Mouse (Mus musculus) MEL (cell line): Measurements from ENCODE around the gene Kptn. TPM values are rescaled to one million over a fixed set of nuclear protein-coding genes. Genes with fewer than 3 reads are reported as not detected.
A peak's percentile ranks its signal among the peaks of the same experiment; 100 is the strongest.

Source experiments
- DNase-seq: peaks from one replicate; pipeline ENCODE4 v3.0.0; 2011; ENCODE audit warnings: low read depth, low spot score
- H3K27ac ChIP-seq: 2 replicates; pipeline ENCODE4 v1.5.1; 2012; ENCODE audit warnings: low read depth, mild to moderate bottlenecking, control low read depth, low read length, moderate library complexity; ENCODE audit not compliant: control insufficient read depth
- H3K27me3 ChIP-seq, 2 experiments: fragments of 150-350 bp in 1 of 2; sonication (generic) in 1 of 2; 2 replicates each; pipeline ENCODE4 v1.6.1; 2012; ENCODE audit warnings: low read length in 2 of 2, mild to moderate bottlenecking in 2 of 2, improper control_type of control experiment in 1 of 2, moderate library complexity in 1 of 2; ENCODE audit not compliant: insufficient read depth in 2 of 2, control insufficient read depth in 1 of 2
- H3K36me3 ChIP-seq, 2 experiments: 2 replicates each; pipeline ENCODE4 v1.6.1; 2012 to 2014; ENCODE audit warnings: low read length in 2 of 2, improper control_type of control experiment in 1 of 2, inconsistent platforms in 1 of 2, mild to moderate bottlenecking in 1 of 2; ENCODE audit not compliant: insufficient read depth in 2 of 2, control insufficient read depth in 1 of 2
- H3K4me1 ChIP-seq, 2 experiments: fragments of 150-350 bp in 1 of 2; sonication (generic) in 1 of 2; 2 replicates each; pipeline ENCODE4 v1.6.1; 2012; ENCODE audit warnings: low read length in 2 of 2, improper control_type of control experiment in 1 of 2, mild to moderate bottlenecking in 1 of 2; ENCODE audit not compliant: insufficient read depth in 2 of 2, control insufficient read depth in 1 of 2
- H3K4me3 ChIP-seq, 2 experiments: fragments of 150-350 bp in 1 of 2; sonication (generic) in 1 of 2; 2 replicates each; pipeline ENCODE4 v1.5.1; 2012; ENCODE audit warnings: low read depth in 2 of 2, low read length in 2 of 2, mild to moderate bottlenecking in 2 of 2, moderate library complexity in 2 of 2, control low read depth in 1 of 2, improper control_type of control experiment in 1 of 2; ENCODE audit not compliant: control insufficient read depth in 1 of 2, insufficient read depth in 1 of 2
- H3K79me2 ChIP-seq: 2 replicates; pipeline ENCODE4 v1.6.1; 2012; ENCODE audit warnings: mild to moderate bottlenecking, low read length, moderate library complexity; ENCODE audit not compliant: control insufficient read depth, poor library complexity, insufficient read depth
- H3K9ac ChIP-seq: 2 replicates; pipeline ENCODE4 v1.6.1; 2012; ENCODE audit warnings: low read depth, mild to moderate bottlenecking, control low read depth, low read length, moderate library complexity; ENCODE audit not compliant: control insufficient read depth, poor library complexity, severe bottlenecking
- H3K9me3 ChIP-seq: fragments of 150-350 bp; sonication (generic); replicated peaks from 2 replicates; pipeline ENCODE4 v1.6.1; 2012; ENCODE audit warnings: mild to moderate bottlenecking, low read length, improper control_type of control experiment, moderate library complexity; ENCODE audit not compliant: insufficient read depth
- CTCF ChIP-seq, 3 experiments: IDR thresholded peaks in 2 of 3; conservative IDR thresholded peaks in 1 of 3; 2 replicates each; pipeline ENCODE4 v1.5.1; 2011 to 2012; ENCODE audit warnings: low read length in 3 of 3, low read depth in 2 of 3, mild to moderate bottlenecking in 2 of 3, improper control_type of control experiment in 1 of 3, inconsistent platforms in 1 of 3, mixed read lengths in 1 of 3, moderate library complexity in 1 of 3; ENCODE audit not compliant: control insufficient read depth in 1 of 3, insufficient read depth in 1 of 3, poor library complexity in 1 of 3, severe bottlenecking in 1 of 3
- JUND ChIP-seq: IDR thresholded peaks from 2 replicates; pipeline ENCODE4 v1.6.1; 2011; ENCODE audit warnings: low read depth, mild to moderate bottlenecking, improper control_type of control experiment, low read length
- MAFK ChIP-seq: IDR thresholded peaks from 2 replicates; pipeline ENCODE4 v1.6.1; 2011; ENCODE audit warnings: low read depth, mild to moderate bottlenecking, low read length, improper control_type of control experiment, borderline replicate concordance
- MAZ ChIP-seq: IDR thresholded peaks from 2 replicates; pipeline ENCODE4 v1.6.1; 2012; ENCODE audit warnings: low read depth, mild to moderate bottlenecking, inconsistent platforms, low read length, improper control_type of control experiment
- SIN3A ChIP-seq: IDR thresholded peaks from 2 replicates; pipeline ENCODE4 v1.6.1; 2012; ENCODE audit warnings: low read length, improper control_type of control experiment, inconsistent platforms
- polyA plus RNA-seq, 2 experiments: library from polyadenylated mRNA; stranded (reverse) in 1 of 2; unstranded in 1 of 2; fragments of >175 nt in 1 of 2; fragments of >200 nt in 1 of 2; gene quantifications; 2 replicates each; pipeline versions ENCODE4 v1.2.1 to v1.2.4; 2012; ENCODE audit warnings: low replicate concordance in 2 of 2, low read depth in 1 of 2; ENCODE audit not compliant: insufficient read length in 2 of 2, insufficient read depth in 1 of 2, missing spikeins in 1 of 2
- total RNA-seq: library from RNA; depleted of rRNA; stranded (reverse); fragments of 300-350 nt; gene quantifications from 2 replicates; pipeline ENCODE4 v1.2.3, GENCODE M21; 2012; rRNA removed

Gene Kptn
- total and polyA plus RNA-seq, 3 experiments = 17.8 to 19.6 TPM; not detected in 1

GRCm38 (mm10) chr7:16175542-16175931 lies 55.8 kb downstream of the Kptn start:
- TF ChIP-seq JUND (no peak), CTCF (IDR thresholded peaks at IDR 0.05 in 2 of 3, conservative IDR thresholded peaks at IDR 0.05 in 1 of 3; ENCODE audit: control insufficient read depth in 1 of 3, insufficient read depth in 1 of 3, low read depth in 2 of 3, low read length in 3 of 3, poor library complexity in 1 of 3, severe bottlenecking in 1 of 3) (no peak), MAZ (0 out of 2 replicates have a peak, but pooled peaks have one; percentile 27), SIN3A (no peak), MAFK (no peak)
- Histone ChIP-seq H3K79me2 (no peaks in the 10 kb centered on the region), H3K4me3 (peak overlapping the region; percentile 66 to 71), H3K27me3 (peaks cover 3% of the 10 kb centered on the region in 2 experiments), H3K4me1 (no peaks in the 10 kb centered on the region), H3K36me3 (0 out of 4 replicates have a peak, but pooled peaks cover 0 to 2% of the 10 kb centered on the region in 2 experiments), H3K9me3 (no peaks in the 10 kb centered on the region), H3K27ac (no peak overlapping the region), H3K9ac (peak overlapping the region; percentile 79)
- no peak for DNase-seq

Other genes with a start within 250 kb of the Kptn start
- gene Crx, start 239.9 kb upstream of the Kptn start, total RNA-seq = not detected in 2 replicates
- not detected for gene Crx, start 239.9 kb upstream of the Kptn start, polyA plus RNA-seq
- gene Crxos, start 237.3 kb upstream of the Kptn start, total RNA-seq = not detected in 2 replicates
- under 1 TPM in 1 of 2 experiments, not detected in 1; 0.10 TPM for gene Crxos, start 237.3 kb upstream of the Kptn start, polyA plus RNA-seq
- 13.1 and 15.8 TPM in 2 replicates for gene Selenow, start 197.5 kb upstream of the Kptn start, total RNA-seq
- gene Selenow, start 197.5 kb upstream of the Kptn start, polyA plus RNA-seq = 10 to 100 TPM in 1 of 2 experiments, not detected in 1; 71.2 TPM
- 310 and 359 TPM in 2 replicates for gene Nop53, start 173.8 kb upstream of the Kptn start, total RNA-seq
- 100 to 1,000 TPM in 1 of 2 experiments, not detected in 1; 482 TPM for gene Nop53, start 173.8 kb upstream of the Kptn start, polyA plus RNA-seq
- gene Ehd2, start 152.3 kb upstream of the Kptn start, total RNA-seq = 2.5 and 3.2 TPM in 2 replicates
- gene Ehd2, start 152.3 kb upstream of the Kptn start, polyA plus RNA-seq = 1 to 10 TPM in 1 of 2 experiments, not detected in 1; 6.2 TPM
- gene Bicra, start 72.0 kb upstream of the Kptn start, total RNA-seq = 0.81 and 1.5 TPM in 2 replicates
- 10 to 100 TPM in 1 of 2 experiments, not detected in 1; 14.1 TPM for gene Bicra, start 72.0 kb upstream of the Kptn start, polyA plus RNA-seq
- gene Zfp541, start 58.1 kb upstream of the Kptn start, total RNA-seq = not detected in 2 replicates
- gene Zfp541, start 58.1 kb upstream of the Kptn start, polyA plus RNA-seq = under 1 TPM in 1 of 2 experiments, not detected in 1; 0.01 TPM
- 52.6 and 56.1 TPM in 2 replicates for gene Napa, start 21.4 kb upstream of the Kptn start, total RNA-seq
- gene Napa, start 21.4 kb upstream of the Kptn start, polyA plus RNA-seq = 100 to 1,000 TPM in 1 of 2 experiments, not detected in 1; 132 TPM
- gene Slc8a2, start 9.9 kb downstream of the Kptn start, total RNA-seq = not detected in 2 replicates
- gene Slc8a2, start 9.9 kb downstream of the Kptn start, polyA plus RNA-seq = under 1 TPM in 1 of 2 experiments, not detected in 1; 0.06 TPM
- 3.8 and 4.8 TPM in 2 replicates for gene Meis3, start 55.2 kb downstream of the Kptn start, total RNA-seq
- 10 to 100 TPM in 1 of 2 experiments, not detected in 1; 14.9 TPM for gene Meis3, start 55.2 kb downstream of the Kptn start, polyA plus RNA-seq
- gene Dhx34, start 102.1 kb downstream of the Kptn start, total RNA-seq = 5.8 and 6.0 TPM in 2 replicates
- 10 to 100 TPM in 1 of 2 experiments, not detected in 1; 13.6 TPM for gene Dhx34, start 102.1 kb downstream of the Kptn start, polyA plus RNA-seq
- gene C5ar2, start 124.3 kb downstream of the Kptn start, total RNA-seq = 0.92 and 1.7 TPM in 2 replicates
- gene C5ar2, start 124.3 kb downstream of the Kptn start, polyA plus RNA-seq = under 1 TPM in 1 of 2 experiments, not detected in 1; 0.49 TPM
- not detected in 2 replicates for gene C5ar1, start 139.6 kb downstream of the Kptn start, total RNA-seq
- gene C5ar1, start 139.6 kb downstream of the Kptn start, polyA plus RNA-seq = not detected
- 38.0 and 50.7 TPM in 2 replicates for gene Inafm1, start 153.7 kb downstream of the Kptn start, total RNA-seq
- gene Inafm1, start 153.7 kb downstream of the Kptn start, polyA plus RNA-seq = 10 to 100 TPM in 1 of 2 experiments, not detected in 1; 87.6 TPM
- gene Ccdc9, start 166.9 kb downstream of the Kptn start, total RNA-seq = 57.4 and 63.6 TPM in 2 replicates
- 10 to 100 TPM in 1 of 2 experiments, not detected in 1; 97.1 TPM for gene Ccdc9, start 166.9 kb downstream of the Kptn start, polyA plus RNA-seq
- 2.9 and 4.4 TPM in 2 replicates for gene Bbc3, start 188.5 kb downstream of the Kptn start, total RNA-seq
- gene Bbc3, start 188.5 kb downstream of the Kptn start, polyA plus RNA-seq = 1 to 10 TPM in 1 of 2 experiments, not detected in 1; 9.3 TPM